Mouse (Mus musculus) ovary, postnatal 10 days (tissue): ENCODE results near the gene Tox3.

Experiments
- DNase-seq: peaks from one replicate; pipeline ENCODE4 v3.0.0; 2022; ENCODE audit warnings: low spot score

Gene Tox3

GRCm38 (mm10) chr8:90243957-90244356 lies 104.2 kb downstream of the Tox3 start:
- DNase-seq = no peak

GRCm38 (mm10) chr8:90242351-90242750 lies 105.8 kb downstream of the Tox3 start:
- DNase-seq = no peak

- DNase-seq = no peak
Measured at GRCm38 (mm10) chr8:90241461-90241860, 106.7 kb downstream of the Tox3 start.

- no peak for DNase-seq
Measured at GRCm38 (mm10) chr8:90232501-90232900, 115.6 kb downstream of the Tox3 start.

GRCm38 (mm10) chr8:90224172-90224571 lies 124.0 kb downstream of the Tox3 start:
- DNase-seq = no peak

GRCm38 (mm10) chr8:90209105-90210037 lies 138.8 kb downstream of the Tox3 start:
- DNase-seq = no peak
